Mouse (Mus musculus) myocyte (in vitro differentiated cells): ENCODE data around the gene Akr1a1. TPM values are rescaled to one million over a fixed set of nuclear protein-coding genes. Genes with fewer than 3 reads are reported as not detected.
A peak's percentile ranks its signal among the peaks of the same experiment; 100 is the strongest.
"Not testable (repeated sequence)": the region's sequence is repeated elsewhere in the genome, so short reads cannot be mapped to it uniquely, and the experiment has no call there.

Experiments used
- H3K27me3 ChIP-seq: one replicate; pipeline ENCODE4 v1.6.1; 2011; ENCODE audit not compliant: control insufficient read depth, insufficient read depth, insufficient read length
- H3K36me3 ChIP-seq: one replicate; pipeline ENCODE4 v1.6.1; 2011; ENCODE audit not compliant: control insufficient read depth, insufficient read depth
- H3K4me2 ChIP-seq: one replicate; pipeline ENCODE4 v1.6.1; 2011; ENCODE audit warnings: low read depth, control low read depth
- H3K4me3 ChIP-seq: one replicate; pipeline ENCODE4 v1.5.1; 2011; ENCODE audit warnings: mild to moderate bottlenecking, control low read depth, moderate library complexity
- H3K79me2 ChIP-seq: one replicate; pipeline ENCODE4 v1.6.1; 2011; ENCODE audit not compliant: control insufficient read depth, insufficient read depth
- H3ac ChIP-seq: one replicate; pipeline ENCODE4 v1.6.1; 2011; ENCODE audit not compliant: control insufficient read depth, insufficient read length
- CEBPB ChIP-seq: IDR thresholded peaks from 2 replicates; pipeline ENCODE4 v1.6.1; 2011; ENCODE audit warnings: mild to moderate bottlenecking, moderate library complexity; ENCODE audit not compliant: poor library complexity, insufficient read depth, severe bottlenecking
- E2F4 ChIP-seq: IDR thresholded peaks from one replicate; pipeline ENCODE4 v1.6.1; 2011; ENCODE audit warnings: mild to moderate bottlenecking, control low read depth, moderate library complexity; ENCODE audit not compliant: insufficient read depth
- MAX ChIP-seq: IDR thresholded peaks from one replicate; pipeline ENCODE4 v1.6.1; 2011; ENCODE audit warnings: low read depth, mild to moderate bottlenecking, control low read depth
- MYOD1 ChIP-seq, 3 experiments: IDR thresholded peaks; one replicate each; pipeline ENCODE4 v1.6.1; 2011; ENCODE audit warnings: control low read depth in 2 of 3, low read depth in 2 of 3, mild to moderate bottlenecking in 2 of 3, moderate library complexity in 1 of 3; ENCODE audit not compliant: insufficient read length in 2 of 3, control insufficient read depth in 1 of 3
- MYOG ChIP-seq, 3 experiments: IDR thresholded peaks; one replicate each; pipeline ENCODE4 v1.6.1; 2011; ENCODE audit warnings: control low read depth in 2 of 3, low read depth in 2 of 3, mild to moderate bottlenecking in 2 of 3; ENCODE audit not compliant: insufficient read length in 2 of 3, control insufficient read depth in 1 of 3, insufficient read depth in 1 of 3
- POLR2A ChIP-seq: IDR thresholded peaks from one replicate; pipeline ENCODE4 v1.6.1; 2011; ENCODE audit warnings: low read depth, mild to moderate bottlenecking, control low read depth, moderate library complexity; ENCODE audit not compliant: insufficient read length
- POLR2AphosphoS2 ChIP-seq: IDR thresholded peaks from one replicate; pipeline ENCODE4 v1.6.1; 2011; ENCODE audit warnings: low read depth, control low read depth; ENCODE audit not compliant: insufficient read length
- REST ChIP-seq: IDR thresholded peaks from one replicate; pipeline ENCODE4 v1.6.1; 2011; ENCODE audit warnings: mild to moderate bottlenecking, control low read depth, moderate library complexity; ENCODE audit not compliant: insufficient read depth, insufficient read length
- SRF ChIP-seq: IDR thresholded peaks from one replicate; pipeline ENCODE4 v1.6.1; 2011; ENCODE audit warnings: low read depth; ENCODE audit not compliant: control insufficient read depth, insufficient read length
- TCF12 ChIP-seq: IDR thresholded peaks from one replicate; pipeline ENCODE4 v1.6.1; 2011; ENCODE audit warnings: mild to moderate bottlenecking, control low read depth; ENCODE audit not compliant: poor library complexity, insufficient read depth, severe bottlenecking
- TCF3 ChIP-seq: IDR thresholded peaks from one replicate; pipeline ENCODE4 v1.6.1; 2011; ENCODE audit warnings: low read depth, control low read depth; ENCODE audit not compliant: insufficient read length
- USF1 ChIP-seq: IDR thresholded peaks from one replicate; pipeline ENCODE4 v1.6.1; 2011; ENCODE audit warnings: low read depth, mild to moderate bottlenecking, control low read depth, moderate library complexity
- polyA plus RNA-seq: library from polyadenylated mRNA; unstranded; fragments of >200 nt; fragmentation: generic; extraction: Trizol; gene quantifications from one replicate; pipeline ENCODE4 v1.2.1, GENCODE M21; 2012; ENCODE audit warnings: missing spikeins

Akr1a1 gene
- polyA plus RNA-seq, 1 experiment = 746 TPM

- Histone ChIP-seq H3K4me2 (no peak overlapping the region), H3K36me3 (no peaks in the 10 kb centered on the region), H3ac (no peak overlapping the region), H3K27me3 (no peaks in the 10 kb centered on the region), H3K4me3 (no peak overlapping the region), H3K79me2 (no peaks in the 10 kb centered on the region)
- TF ChIP-seq E2F4 (no peak), MYOD1 (IDR thresholded peaks at IDR 0.05; ENCODE audit: control insufficient read depth in 1 of 3, insufficient read length in 2 of 3, low read depth in 2 of 3) (no peak), TCF12 (no peak), MYOG (IDR thresholded peaks at IDR 0.05; ENCODE audit: control insufficient read depth in 1 of 3, insufficient read depth in 1 of 3, insufficient read length in 2 of 3, low read depth in 2 of 3) (no peak), TCF3 (no peak), CEBPB (no peak), POLR2A (no peak), MAX (no peak), POLR2AphosphoS2 (no peak), REST (no peak), USF1 (no peak), SRF (no peak)
These were observed 27.7 kb upstream of the Akr1a1 start for GRCm38 (mm10) chr4:116679141-116679540.

- Histone ChIP-seq H3K36me3 (no peaks in the 10 kb centered on the region), H3K79me2 (no peaks in the 10 kb centered on the region), H3K27me3 (no peaks in the 10 kb centered on the region), H3ac (no peak overlapping the region), H3K4me2 (no peak overlapping the region), H3K4me3 (no peak overlapping the region)
- TF ChIP-seq USF1 (no peak), SRF (no peak), TCF12 (no peak), CEBPB (no peak)
These were observed 26.3 kb upstream of the Akr1a1 start for GRCm38 (mm10) chr4:116677808-116678207.

- H3K4me2 ChIP-seq = no peak overlapping the region
- no peak overlapping the region for H3K4me3 ChIP-seq
- H3K36me3 ChIP-seq = no peaks in the 10 kb centered on the region
- TF ChIP-seq E2F4 (no peak), SRF (no peak), TCF3 (no peak), MYOG (IDR thresholded peaks at IDR 0.05; ENCODE audit: control insufficient read depth in 1 of 3, insufficient read depth in 1 of 3, insufficient read length in 2 of 3, low read depth in 2 of 3) (no peak), REST (no peak), TCF12 (no peak), MYOD1 (IDR thresholded peaks at IDR 0.05; ENCODE audit: control insufficient read depth in 1 of 3, insufficient read length in 2 of 3, low read depth in 2 of 3) (no peak), POLR2A (no peak), POLR2AphosphoS2 (no peak)
- H3ac ChIP-seq = no peak overlapping the region
- no peaks in the 10 kb centered on the region for H3K27me3 ChIP-seq
- no peaks in the 10 kb centered on the region for H3K79me2 ChIP-seq
These were observed 24.5 kb upstream of the Akr1a1 start for GRCm38 (mm10) chr4:116676027-116676426.

GRCm38 (mm10) chr4:116674761-116675160 lies 23.3 kb upstream of the Akr1a1 start:
- H3K4me3 ChIP-seq, H3K79me2 ChIP-seq, H3K4me2 ChIP-seq, H3ac ChIP-seq, H3K36me3 ChIP-seq, H3K27me3 ChIP-seq: not testable (repeated sequence)

- H3K36me3 ChIP-seq = no peaks in the 10 kb centered on the region
- TF ChIP-seq CEBPB (peak; percentile 72; the same call in 1 of the 2 replicates), MAX (no peak)
- no peak overlapping the region for H3K4me2 ChIP-seq
- no peak overlapping the region for H3K4me3 ChIP-seq
- no peak overlapping the region for H3ac ChIP-seq
- H3K27me3 ChIP-seq = no peaks in the 10 kb centered on the region
- H3K79me2 ChIP-seq = no peaks in the 10 kb centered on the region
These were observed 21.3 kb upstream of the Akr1a1 start for GRCm38 (mm10) chr4:116672785-116673184.

- no peak overlapping the region for H3K4me3 ChIP-seq
- H3K36me3 ChIP-seq = no peaks in the 10 kb centered on the region
- H3K4me2 ChIP-seq = no peak overlapping the region
- H3K79me2 ChIP-seq = no peaks in the 10 kb centered on the region
- H3ac ChIP-seq = no peak overlapping the region
- TF ChIP-seq MYOD1 (IDR thresholded peaks at IDR 0.05; ENCODE audit: control insufficient read depth in 1 of 3, insufficient read length in 2 of 3, low read depth in 2 of 3) (no peak), MAX (no peak), E2F4 (no peak), TCF12 (no peak), POLR2AphosphoS2 (no peak), REST (no peak), CEBPB (no peak), MYOG (IDR thresholded peaks at IDR 0.05; ENCODE audit: control insufficient read depth in 1 of 3, insufficient read depth in 1 of 3, insufficient read length in 2 of 3, low read depth in 2 of 3) (no peak), USF1 (no peak), TCF3 (no peak), SRF (no peak), POLR2A (no peak)
- H3K27me3 ChIP-seq = no peaks in the 10 kb centered on the region
These were observed 17.8 kb upstream of the Akr1a1 start for GRCm38 (mm10) chr4:116669291-116669690.
